In the genomic region with DNA sequence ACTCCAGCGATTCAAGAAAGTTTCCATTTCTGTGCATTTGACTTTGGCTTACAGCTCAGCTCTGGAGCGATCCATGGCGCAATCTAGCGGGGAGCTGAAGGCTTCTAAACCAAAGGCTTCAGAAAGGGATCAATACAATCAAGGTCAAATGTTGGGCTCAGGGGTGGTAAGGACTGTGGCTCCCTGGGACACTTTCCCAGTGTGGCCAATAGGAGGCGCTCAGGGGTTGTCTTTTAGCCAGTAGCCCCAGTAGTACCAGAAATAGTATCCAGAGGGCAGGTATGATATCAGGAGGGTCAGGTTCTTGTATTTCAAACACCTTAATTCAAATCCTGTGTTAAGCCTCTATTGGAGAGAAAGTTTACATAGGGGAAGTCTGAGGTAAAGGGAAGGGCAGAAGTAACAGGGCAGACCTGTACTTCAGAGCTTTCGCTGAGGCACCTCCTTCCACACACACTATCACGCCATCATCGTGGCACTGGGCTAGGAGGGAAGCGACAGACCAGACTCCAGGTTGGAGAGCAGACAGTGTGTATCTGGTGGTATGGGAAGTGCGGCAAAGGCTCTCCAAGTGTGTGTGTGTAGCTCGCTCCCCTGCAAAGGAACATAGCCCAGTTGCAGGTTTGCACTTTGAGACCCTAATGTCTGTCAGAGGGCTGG, we compare ENCODE assay signal across 9 mouse cellular contexts. TPM values are rescaled to one million over a fixed set of nuclear protein-coding genes. Genes with fewer than 3 reads are reported as not detected.
DNase-seq lines count a peak whose midpoint lies in the region; ATAC-seq lines count a peak whose summit lies in the region.
"Had no signal": no experiment of that assay in that cellular context is flagged by ENCODE, and none has a peak within 500 bp of the region (broad histone marks: within the 10 kb centered on the region; RNA-seq: fewer than 3 reads in every experiment).

No protein-coding gene starts in this region.

- H3K9me3 ChIP-seq in heart, embryonic 15.5 days (replicated peaks): no peaks in the 10 kb centered on the region
- H3K9me3 ChIP-seq in intestine, embryonic 16.5 days (ENCODE audit: control insufficient read depth, low read length): no peaks in the 10 kb centered on the region
- H3K9me3 ChIP-seq: embryonic facial prominence, embryonic 15.5 days had no signal

- peak overlapping the region; percentile 39; the same call in 1 of the 2 replicates for H3K27ac ChIP-seq in heart, embryonic 15.5 days
- H3K27ac ChIP-seq in intestine, embryonic 16.5 days (ENCODE audit: low read length): no peak overlapping the region
- H3K27ac ChIP-seq: embryonic facial prominence, embryonic 15.5 days had no signal

- ATAC-seq in heart, embryonic 15.5 days (replicated peaks; ENCODE audit: insufficient number of reproducible peaks, insufficient read depth, low FRiP score, low read depth): peak; percentile 53; the same call in 1 of the 2 replicates
- peak; percentile 58 for ATAC-seq in intestine, embryonic 16.5 days

- no peak overlapping the region for H3K4me2 ChIP-seq in heart, embryonic 15.5 days
- no peak overlapping the region for H3K4me2 ChIP-seq in intestine, embryonic 16.5 days (ENCODE audit: low read depth, low read length)
- H3K4me2 ChIP-seq: embryonic facial prominence, embryonic 15.5 days had no signal

- no peak for DNase-seq in heart, adult 8-10 months (ENCODE audit: low spot score)
- peak; percentile 43 to 48 for DNase-seq in CD8-positive naive resting alpha-beta T cell, adult 2 months (ENCODE audit: low read depth in 2 of 2, low spot score in 2 of 2)
- DNase-seq in adrenal gland, postnatal 36 days: peak; percentile 55 to 69
- DNase-seq in lung, postnatal 10 days: peak; percentile 63
- peak; percentile 65 for DNase-seq in thymus, postnatal 25 days
- DNase-seq in cerebellum, adult 11 months: no peak

- H3K36me3 ChIP-seq in heart, embryonic 15.5 days: no peaks in the 10 kb centered on the region
- H3K36me3 ChIP-seq in intestine, embryonic 16.5 days (ENCODE audit: control insufficient read depth, insufficient read depth, low read length): no peaks in the 10 kb centered on the region
- H3K36me3 ChIP-seq: embryonic facial prominence, embryonic 15.5 days had no signal

- H3K9ac ChIP-seq in heart, embryonic 15.5 days: no peak overlapping the region
- no peak overlapping the region for H3K9ac ChIP-seq in intestine, embryonic 16.5 days (ENCODE audit: low read depth, low read length)
- H3K9ac ChIP-seq: embryonic facial prominence, embryonic 15.5 days had no signal

- no peaks in the 10 kb centered on the region for H3K27me3 ChIP-seq in heart, embryonic 15.5 days
- H3K27me3 ChIP-seq in intestine, embryonic 16.5 days (replicated peaks; ENCODE audit: control insufficient read depth, insufficient read depth, low read length): no peaks in the 10 kb centered on the region
- H3K27me3 ChIP-seq: embryonic facial prominence, embryonic 15.5 days had no signal

- H3K4me3 ChIP-seq in heart, embryonic 15.5 days: no peak overlapping the region
- no peak overlapping the region for H3K4me3 ChIP-seq in intestine, embryonic 16.5 days (ENCODE audit: low read length)
- H3K4me3 ChIP-seq: embryonic facial prominence, embryonic 15.5 days had no signal

- 65% methylated on average over 11 of the region's 11 CpGs for WGBS in heart, embryonic 15.5 days
- WGBS in intestine, embryonic 16.5 days: 64% methylated on average over 11 of the region's 11 CpGs

- H3K4me1 ChIP-seq in heart, embryonic 15.5 days (replicated peaks): peaks cover 12% of the 10 kb centered on the region
- no peaks in the 10 kb centered on the region for H3K4me1 ChIP-seq in intestine, embryonic 16.5 days (ENCODE audit: control insufficient read depth, insufficient read depth, low read length)
- H3K4me1 ChIP-seq: embryonic facial prominence, embryonic 15.5 days had no signal

RNA-seq across cellular contexts. Expression of a gene that starts 0.6 kb away (rescaled TPM):
- 0.09 TPM in 1 of 2 replicates, not detected in the other for polyA plus RNA-seq in heart, embryonic 15.5 days (2015; fragmentation: Nextera tagmentation; extraction: Ambion mirVana)
- not detected for total RNA-seq in heart, adult 8-10 months (2022)
- total RNA-seq in adrenal gland, postnatal 36 days (2021): not detected
- polyA plus RNA-seq in intestine, embryonic 16.5 days (2015; fragmentation: Nextera tagmentation; extraction: Ambion mirVana): 0.05 TPM in 1 of 2 replicates, not detected in the other
- polyA plus RNA-seq: embryonic facial prominence, embryonic 15.5 days had no signal

Comparison
In these comparisons a context has a peak if more than half of its experiments do, and no peak if none do; other contexts are left out.
1. DNase-seq: peak in CD8-positive naive resting alpha-beta T cell, adult 2 months (2 of 2), adrenal gland, postnatal 36 days (2 of 2), lung, postnatal 10 days (single experiment) and thymus, postnatal 25 days (single experiment); none in heart, adult 8-10 months (single experiment) and cerebellum, adult 11 months (single experiment).